In the genomic region with DNA sequence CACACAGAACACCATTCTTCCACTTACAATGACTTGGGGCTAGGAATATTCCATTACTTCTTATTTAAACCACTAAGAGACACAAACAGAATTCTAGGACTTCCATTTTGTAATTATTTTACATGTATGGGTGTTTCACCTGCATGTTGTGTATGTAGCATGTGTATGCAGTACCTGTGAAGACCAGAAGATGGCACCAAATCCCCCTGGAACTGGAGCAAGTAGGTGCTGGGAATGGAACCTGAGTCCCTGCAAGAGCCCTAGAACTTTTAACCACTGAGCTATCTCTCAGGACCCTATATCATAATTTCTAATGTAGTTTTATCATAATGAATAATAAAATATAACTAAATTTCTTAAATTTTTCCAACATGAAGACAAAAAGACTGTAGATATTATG, we compare ENCODE assay signal across 19 mouse cellular contexts.
DNase-seq lines count a peak whose midpoint lies in the region; ATAC-seq and TF ChIP-seq lines count a peak whose summit lies in the region.
"Had no signal": no experiment of that assay in that cellular context is flagged by ENCODE, and none has a peak within 500 bp of the region (broad histone marks: within the 10 kb centered on the region; RNA-seq: fewer than 3 reads in every experiment).

No protein-coding gene starts in this region.

- no peak for TF ChIP-seq POLR2A in heart, adult 2 months (IDR thresholded peaks at IDR 0.05; ENCODE audit: insufficient read depth, low read depth, low read length)

- no peak overlapping the region for H3K4me3 ChIP-seq in heart, adult 2 months
- no peak overlapping the region for H3K4me3 ChIP-seq in liver, embryonic 14.5 days (ENCODE audit: insufficient read depth in 1 of 2, low read depth in 2 of 2, low read length in 2 of 2)
- H3K4me3 ChIP-seq in liver, embryonic 11.5 days (ENCODE audit: low read depth, low read length) = no peak overlapping the region
- no peak overlapping the region for H3K4me3 ChIP-seq in E14TG2a.4 (replicated peaks; ENCODE audit: low read length)
- H3K4me3 ChIP-seq: embryonic facial prominence, embryonic 12.5 days; erythroblast, embryonic 14.5 days; forebrain, embryonic 13.5 days; limb, embryonic 10.5 days; midbrain, embryonic 13.5 days; myocyte had no signal

- no peaks in the 10 kb centered on the region for H3K36me3 ChIP-seq in heart, adult 2 months (ENCODE audit: control insufficient read depth, insufficient read depth, low read length)
- no peaks in the 10 kb centered on the region for H3K36me3 ChIP-seq in liver, embryonic 14.5 days (replicated peaks; ENCODE audit: control insufficient read depth, insufficient read depth, low read depth)
- H3K36me3 ChIP-seq in liver, embryonic 11.5 days (ENCODE audit: control insufficient read depth, insufficient read depth, low read length) = no peaks in the 10 kb centered on the region
- no peaks in the 10 kb centered on the region for H3K36me3 ChIP-seq in E14TG2a.4 (ENCODE audit: insufficient read depth, low read length)
- H3K36me3 ChIP-seq: embryonic facial prominence, embryonic 12.5 days; limb, embryonic 10.5 days; midbrain, embryonic 13.5 days had no signal

- no peaks in the 10 kb centered on the region for H3K79me2 ChIP-seq in heart, adult 2 months (replicated peaks; ENCODE audit: control insufficient read depth, insufficient read depth, low read length)

- no peaks in the 10 kb centered on the region for H3K4me1 ChIP-seq in heart, adult 2 months (ENCODE audit: control insufficient read depth, insufficient read depth, low read length)
- H3K4me1 ChIP-seq in liver, embryonic 14.5 days (replicated peaks; ENCODE audit: control insufficient read depth in 2 of 2, insufficient read depth in 2 of 2, low read length in 1 of 2) = no peaks in the 10 kb centered on the region
- no peaks in the 10 kb centered on the region for H3K4me1 ChIP-seq in liver, embryonic 11.5 days (replicated peaks; ENCODE audit: control insufficient read depth, insufficient read depth, low read length)
- H3K4me1 ChIP-seq in E14TG2a.4 (replicated peaks; ENCODE audit: low read depth, low read length) = no peaks in the 10 kb centered on the region
- H3K4me1 ChIP-seq: embryonic facial prominence, embryonic 12.5 days; forebrain, embryonic 13.5 days; limb, embryonic 10.5 days; midbrain, embryonic 13.5 days had no signal

- no peak for TF ChIP-seq EP300 in heart, adult 2 months (IDR thresholded peaks at IDR 0.05; ENCODE audit: insufficient read depth, low read depth, low read length)
- no peak for TF ChIP-seq EP300 in liver, embryonic 14.5 days (IDR thresholded peaks at IDR 0.05; ENCODE audit: low read depth)

- DNase-seq in heart, adult 2 months = no peak
- DNase-seq in heart, adult 18-20 months = no peak
- no peak for DNase-seq in liver, embryonic 14.5 days (ENCODE audit: low read depth in 3 of 3, low spot score in 3 of 3)
- DNase-seq in liver, embryonic 11.5 days (ENCODE audit: low spot score) = no peak
- DNase-seq in ZHBTc4 (ENCODE audit: low read depth, low spot score) = peak; percentile 54
- no peak for DNase-seq in spleen, postnatal 36 days (ENCODE audit: low spot score in 2 of 2)
- DNase-seq in cerebellum, adult 11-12 months = no peak
- DNase-seq: cerebellum, postnatal 10 days; gastrocnemius, postnatal 14 days; kidney, adult 11 months had no signal

- H3K4me2 ChIP-seq in liver, embryonic 14.5 days (ENCODE audit: low read depth) = no peak overlapping the region
- no peak overlapping the region for H3K4me2 ChIP-seq in liver, embryonic 11.5 days
- H3K4me2 ChIP-seq: embryonic facial prominence, embryonic 12.5 days; forebrain, embryonic 13.5 days; heart, embryonic 11.5 days; hindbrain, embryonic 14.5 days; midbrain, embryonic 13.5 days had no signal

- H3K27me3 ChIP-seq in heart, adult 2 months (ENCODE audit: control insufficient read depth, insufficient read depth, low read length) = no peaks in the 10 kb centered on the region
- no peaks in the 10 kb centered on the region for H3K27me3 ChIP-seq in liver, embryonic 14.5 days (ENCODE audit: control insufficient read depth, insufficient read depth, low read length)
- no peaks in the 10 kb centered on the region for H3K27me3 ChIP-seq in liver, embryonic 11.5 days (replicated peaks; ENCODE audit: control insufficient read depth, insufficient read depth, low read length)
- no peaks in the 10 kb centered on the region for H3K27me3 ChIP-seq in E14TG2a.4 (ENCODE audit: insufficient read depth, low read length)
- H3K27me3 ChIP-seq: embryonic facial prominence, embryonic 12.5 days; forebrain, embryonic 13.5 days; midbrain, embryonic 13.5 days had no signal

- ATAC-seq in liver, embryonic 14.5 days (ENCODE audit: insufficient read depth) = no peak
- ATAC-seq in liver, embryonic 11.5 days (replicated peaks; ENCODE audit: low FRiP score) = no peak
- ATAC-seq: forebrain, embryonic 13.5 days; midbrain, embryonic 13.5 days had no signal

- H3K9me3 ChIP-seq in liver, embryonic 14.5 days (ENCODE audit: control insufficient read depth, low read length) = no peaks in the 10 kb centered on the region
- H3K9me3 ChIP-seq in liver, embryonic 11.5 days (ENCODE audit: control insufficient read depth, low read length) = no peaks in the 10 kb centered on the region
- H3K9me3 ChIP-seq in E14TG2a.4 (ENCODE audit: low read length) = peaks cover 7% of the 10 kb centered on the region; the same call in 1 of the 2 replicates
- H3K9me3 ChIP-seq: embryonic facial prominence, embryonic 12.5 days; forebrain, embryonic 13.5 days; limb, embryonic 10.5 days; midbrain, embryonic 13.5 days had no signal

- H3K9ac ChIP-seq in heart, adult 2 months (ENCODE audit: low read depth, low read length) = no peak overlapping the region
- no peak overlapping the region for H3K9ac ChIP-seq in liver, embryonic 14.5 days (replicated peaks)
- H3K9ac ChIP-seq in liver, embryonic 11.5 days (ENCODE audit: low read depth, low read length) = no peak overlapping the region
- H3K9ac ChIP-seq: embryonic facial prominence, embryonic 12.5 days; forebrain, embryonic 13.5 days; hindbrain, embryonic 14.5 days; midbrain, embryonic 13.5 days had no signal

- peak; percentile 39 for TF ChIP-seq CTCF in heart, adult 2 months (IDR thresholded peaks at IDR 0.05)
- peak; percentile 28; the same call in 1 of the 2 replicates for TF ChIP-seq CTCF in liver, embryonic 14.5 days (IDR thresholded peaks at IDR 0.05; ENCODE audit: low read depth)
- TF ChIP-seq CTCF in E14TG2a.4 (conservative IDR thresholded peaks at IDR 0.05; ENCODE audit: low read length) = peak; percentile 46

- H3K27ac ChIP-seq in heart, adult 2 months = no peak overlapping the region
- H3K27ac ChIP-seq in liver, embryonic 14.5 days = no peak overlapping the region
- no peak overlapping the region for H3K27ac ChIP-seq in liver, embryonic 11.5 days (ENCODE audit: low read depth, low read length)
- H3K27ac ChIP-seq: embryonic facial prominence, embryonic 12.5 days; forebrain, embryonic 13.5 days; hindbrain, embryonic 14.5 days; limb, embryonic 10.5 days; midbrain, embryonic 13.5 days had no signal

- intact Hi-C loops in heart, adult 2 months (cut with DNase I) = no loop called here
